Mouse (Mus musculus) MEL (cell line): ENCODE measurements around the gene Vwa8.

ENCODE experiments used
- CTCF ChIP-seq, 3 experiments: IDR thresholded peaks in 2 of 3; conservative IDR thresholded peaks in 1 of 3; 2 replicates each; pipeline ENCODE4 v1.5.1; 2011 to 2012; ENCODE audit warnings: low read length in 3 of 3, low read depth in 2 of 3, mild to moderate bottlenecking in 2 of 3, improper control_type of control experiment in 1 of 3, inconsistent platforms in 1 of 3, mixed read lengths in 1 of 3, moderate library complexity in 1 of 3; ENCODE audit not compliant: control insufficient read depth in 1 of 3, insufficient read depth in 1 of 3, poor library complexity in 1 of 3, severe bottlenecking in 1 of 3
- MAX ChIP-seq: IDR thresholded peaks from 2 replicates; pipeline ENCODE4 v1.6.1; 2011; ENCODE audit warnings: low read length, improper control_type of control experiment
- MEF2A ChIP-seq: IDR thresholded peaks from 2 replicates; pipeline ENCODE4 v1.6.1; 2014; ENCODE audit warnings: low read depth, mild to moderate bottlenecking, inconsistent platforms, low read length, improper control_type of control experiment; ENCODE audit not compliant: poor library complexity, insufficient replicate concordance, severe bottlenecking; ENCODE audit errors: extremely low read depth
- MYC ChIP-seq: IDR thresholded peaks from 2 replicates; pipeline ENCODE4 v1.6.1; 2011; ENCODE audit warnings: low read depth, mild to moderate bottlenecking, low read length, improper control_type of control experiment, moderate library complexity
- TCF12 ChIP-seq: IDR thresholded peaks from 2 replicates; pipeline ENCODE4 v1.6.1; 2014; ENCODE audit warnings: low read depth, mild to moderate bottlenecking, inconsistent platforms, low read length, improper control_type of control experiment, moderate library complexity
- UBTF ChIP-seq: IDR thresholded peaks from 2 replicates; pipeline ENCODE4 v1.6.1; 2012; ENCODE audit warnings: low read depth, mild to moderate bottlenecking, inconsistent platforms, low read length, improper control_type of control experiment, moderate library complexity, borderline replicate concordance; ENCODE audit not compliant: insufficient read depth

DNA sequence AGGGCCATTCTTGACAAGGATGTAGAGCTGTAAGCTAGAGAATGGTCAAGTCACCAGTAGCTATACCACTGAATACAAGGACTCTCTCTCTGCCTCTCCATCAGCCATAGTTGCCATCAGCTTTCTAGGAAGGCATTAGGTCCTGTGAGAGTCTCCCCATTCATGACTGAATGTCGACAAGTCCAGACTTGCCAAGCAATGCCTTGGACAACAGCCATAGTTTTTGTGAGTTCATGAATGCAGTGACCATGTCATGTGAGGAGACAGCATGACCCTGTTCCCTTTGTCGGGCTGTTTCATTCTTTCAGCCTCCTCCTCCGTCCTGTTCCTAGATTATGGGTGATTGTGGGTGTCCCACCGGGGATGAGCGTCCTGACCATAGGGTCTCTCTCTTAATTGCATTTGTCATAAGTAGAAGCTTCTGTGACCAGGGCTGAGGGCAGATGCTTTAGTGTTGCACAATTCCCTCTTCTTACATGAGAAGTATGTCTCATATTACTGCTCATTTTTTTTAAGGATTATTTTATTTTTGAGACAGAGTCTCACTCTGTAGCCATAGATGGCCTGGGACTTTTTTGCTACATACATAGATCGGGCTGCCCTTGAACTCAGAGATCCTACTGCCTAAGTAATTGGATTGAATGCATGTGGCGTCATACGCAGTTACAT is 37.8 kb downstream of the Vwa8 start:
- no peak for TF ChIP-seq MEF2A
- TF ChIP-seq MYC, result no peak
- TF ChIP-seq MAX, result no peak
- TF ChIP-seq CTCF (IDR thresholded peaks at IDR 0.05 in 2 of 3, conservative IDR thresholded peaks at IDR 0.05 in 1 of 3; ENCODE audit: control insufficient read depth in 1 of 3, insufficient read depth in 1 of 3, low read depth in 2 of 3, low read length in 3 of 3, poor library complexity in 1 of 3, severe bottlenecking in 1 of 3), result no peak
- TF ChIP-seq UBTF, result no peak
- TF ChIP-seq TCF12, result no peak
